Mouse (Mus musculus) right cerebral cortex, postnatal 14 days (tissue): ENCODE measurements around the gene Rsph10b.
"Not testable (repeated sequence)": the region's sequence is repeated elsewhere in the genome, so short reads cannot be mapped to it uniquely, and the experiment has no call there.

Source experiments
- DNase-seq: peaks from one replicate; pipeline ENCODE4 v3.0.0; 2022

The Rsph10b gene

GRCm38 (mm10) chr5:143994632-143995365 lies 62.0 kb downstream of the Rsph10b start:
- DNase-seq, result no peak

DNA sequence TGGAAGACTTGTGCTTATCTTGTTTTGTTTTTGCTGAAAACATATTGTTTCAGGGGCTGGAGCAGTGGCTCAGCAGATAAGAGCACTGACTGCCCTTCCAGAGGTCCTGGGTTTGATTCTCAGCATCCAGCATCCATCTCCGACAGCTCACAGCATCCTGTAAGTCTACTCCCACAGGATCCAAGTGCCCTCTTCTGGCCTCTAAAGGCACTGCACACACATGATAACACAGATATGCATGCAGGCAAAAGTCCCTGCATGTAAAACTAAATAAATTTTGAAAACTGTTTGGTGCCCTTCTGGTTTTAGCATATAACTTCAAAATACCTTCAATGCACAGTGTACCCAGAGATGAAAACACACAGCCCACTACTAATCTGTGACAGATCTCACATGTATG lies 66.6 kb downstream of the Rsph10b start:
- no peak for DNase-seq

- no peak for DNase-seq
These were observed 69.8 kb downstream of the Rsph10b start for GRCm38 (mm10) chr5:144002461-144003192.

- not testable (repeated sequence) for DNase-seq
These were observed 80.7 kb downstream of the Rsph10b start for GRCm38 (mm10) chr5:144013366-144014134.

GRCm38 (mm10) chr5:144014551-144015311 lies 81.9 kb downstream of the Rsph10b start, which contains the start of gene Ccz1:
Gene Ccz1, minus strand, starts transcription at chr5:144014877.
- DNase-seq, result peak; percentile 71

DNA sequence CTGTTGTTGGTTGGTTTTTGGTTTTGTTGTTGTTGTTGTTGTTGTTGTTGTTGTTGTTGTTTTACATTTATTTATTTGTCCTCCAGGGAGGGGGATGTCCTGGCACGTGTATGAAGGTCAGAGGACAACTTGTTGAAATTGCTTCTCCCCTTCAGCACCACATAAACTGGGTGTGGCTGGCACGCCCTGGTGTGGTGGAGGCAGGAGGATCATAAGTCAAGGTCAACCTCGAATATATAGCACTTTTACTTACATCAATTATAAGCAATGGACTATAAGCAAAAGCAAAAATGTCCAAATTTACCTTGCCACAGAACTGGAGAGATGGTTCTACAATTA lies 82.4 kb downstream of the Rsph10b start:
- DNase-seq, result no peak

DNA sequence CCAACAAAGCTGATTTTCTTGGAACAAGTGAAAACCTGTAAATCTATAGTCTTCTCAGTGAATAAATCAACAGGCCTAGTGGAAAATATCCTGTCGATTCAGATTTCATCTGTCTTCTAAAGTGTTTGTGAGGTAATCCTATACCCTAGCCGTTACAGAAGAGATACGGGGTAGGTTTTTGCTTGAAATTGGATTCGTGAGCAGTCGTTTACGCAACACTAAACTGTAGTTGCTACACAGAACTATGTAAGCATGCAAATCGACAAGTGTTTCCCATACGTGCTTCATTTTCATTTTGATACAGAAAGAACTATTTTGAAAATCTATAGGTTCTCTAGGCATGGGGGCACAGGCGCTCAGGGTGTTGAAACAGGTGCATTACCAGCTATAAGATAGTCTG lies 83.0 kb downstream of the Rsph10b start:
- DNase-seq, result no peak

DNA sequence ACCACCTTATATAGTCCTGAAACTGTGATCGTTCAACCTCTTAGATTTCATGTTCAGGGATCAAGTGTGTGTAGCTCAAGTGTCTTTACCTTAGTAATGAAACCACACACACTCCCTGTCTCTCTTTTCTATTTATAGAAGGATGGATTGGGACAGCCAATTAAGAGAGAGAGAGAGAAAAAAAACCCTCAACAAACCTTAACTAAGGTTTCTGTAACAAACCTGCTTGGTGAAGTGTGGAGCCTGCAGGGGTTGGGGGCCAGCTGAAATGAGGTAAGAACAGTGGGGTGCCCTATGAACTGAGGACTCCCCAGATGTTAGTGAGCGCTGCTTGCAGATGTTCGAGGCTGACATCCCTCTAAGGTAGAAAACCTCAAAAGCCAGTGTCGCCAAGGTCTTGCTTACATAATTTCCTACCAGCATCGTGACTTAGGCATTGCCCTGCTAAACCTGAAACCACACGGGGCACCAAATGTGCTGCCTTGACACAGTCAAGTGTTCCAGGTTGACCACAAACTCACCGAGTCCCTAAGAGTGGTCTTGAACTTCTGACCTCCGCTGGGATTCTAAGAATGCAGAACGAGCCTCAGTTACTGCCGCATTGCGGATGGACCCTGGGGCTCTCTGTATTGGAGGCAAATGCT lies 93.9 kb downstream of the Rsph10b start, which contains the start of gene Ocm:
TSS of gene Ocm (minus strand) at position 51 of the 644 bp plus-strand sequence.
- DNase-seq, result no peak

DNA sequence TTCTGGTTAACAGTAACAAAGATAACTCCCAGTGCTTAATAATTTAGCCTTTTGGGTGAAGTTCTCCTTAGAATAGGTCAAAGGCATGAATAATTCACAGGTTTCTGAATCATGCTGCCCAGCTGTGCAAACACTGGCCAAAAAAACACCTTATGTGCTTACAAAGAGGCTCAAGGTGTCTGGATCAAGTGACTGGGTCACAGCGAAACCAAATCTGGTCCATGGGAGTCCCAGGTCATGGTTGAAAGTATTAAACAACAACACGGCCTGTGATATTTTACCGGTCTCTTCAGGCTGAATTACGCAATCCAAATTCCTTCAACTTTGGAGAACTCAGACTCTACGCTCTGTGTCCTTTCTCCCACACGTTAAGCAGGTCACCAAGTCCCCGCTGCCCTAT lies 99.7 kb downstream of the Rsph10b start:
- DNase-seq, result no peak

- no peak for DNase-seq
These were observed 101.7 kb downstream of the Rsph10b start for GRCm38 (mm10) chr5:144034567-144034966.
